Mouse (Mus musculus) midbrain, postnatal 0 days (tissue): Measurements from ENCODE around the gene Sema3a. TPM values are rescaled to one million over a fixed set of nuclear protein-coding genes. Genes with fewer than 3 reads are reported as not detected.

Source experiments
- ATAC-seq: fragments of 200-750 bp; cut with Nextera tagmentation; 2 replicates; pipeline ENCODE4 v1.8.0; 2017; ENCODE audit warnings: moderate number of reproducible peaks, mild to moderate bottlenecking, moderate TSS enrichment, moderate library complexity; ENCODE audit not compliant: low FRiP score
- DNase-seq: peaks from one replicate; pipeline ENCODE4 v3.0.0-alpha.2; 2015; ENCODE audit warnings: low spot score
- H3K27ac ChIP-seq: fragments of 300-500 bp; sonication (generic); 2 replicates; pipeline ENCODE4 v1.5.1; 2014; ENCODE audit warnings: low read depth, mild to moderate bottlenecking, low read length, mixed read lengths
- H3K27me3 ChIP-seq: fragments of 300-500 bp; sonication (generic); 2 replicates; pipeline ENCODE4 v1.6.1; 2014; ENCODE audit warnings: low read length, control low read depth, mixed read lengths; ENCODE audit not compliant: insufficient read depth
- H3K36me3 ChIP-seq: fragments of 300-500 bp; sonication (generic); 2 replicates; pipeline ENCODE4 v1.6.1; 2014; ENCODE audit warnings: low read length, control low read depth, mixed read lengths; ENCODE audit not compliant: insufficient read depth
- H3K4me1 ChIP-seq: fragments of 300-500 bp; sonication (generic); 2 replicates; pipeline ENCODE4 v1.6.1; 2014; ENCODE audit warnings: mild to moderate bottlenecking, control low read depth, antibody characterized with exemption, low read length, mixed read lengths; ENCODE audit not compliant: insufficient read depth
- H3K4me2 ChIP-seq: fragments of 300-500 bp; sonication (generic); 2 replicates; pipeline ENCODE4 v1.6.1; 2014; ENCODE audit warnings: low read depth, mild to moderate bottlenecking, low read length, mixed read lengths; ENCODE audit not compliant: poor library complexity, severe bottlenecking
- H3K4me3 ChIP-seq: fragments of 300-500 bp; sonication (generic); 2 replicates; pipeline ENCODE4 v1.5.1; 2014; ENCODE audit warnings: low read depth, mild to moderate bottlenecking, low read length, moderate library complexity
- H3K9ac ChIP-seq: fragments of 300-500 bp; sonication (generic); replicated peaks from 2 replicates; pipeline ENCODE4 v1.6.1; 2014; ENCODE audit warnings: mild to moderate bottlenecking, low read length, moderate library complexity, mixed read lengths; ENCODE audit not compliant: poor library complexity, severe bottlenecking
- H3K9me3 ChIP-seq: fragments of 300-500 bp; sonication (generic); 2 replicates; pipeline ENCODE4 v1.6.1; 2016; ENCODE audit warnings: low read length, control low read depth
- CTCF ChIP-seq: IDR thresholded peaks from 2 replicates; pipeline ENCODE4 v1.5.1; 2016; ENCODE audit warnings: antibody characterized with exemption, mild to moderate bottlenecking
- WGBS: fragments of 180-500 bp; shearing (Covaris S2); extraction: QIAGEN DNeasy Blood & Tissue Kit; methylation state at CpG from one replicate; pipeline ENCODE4 v1.1.7; 2014; 5-methylcytosine and 5-hydroxymethylcytosine counted together
- polyA plus RNA-seq: library from polyadenylated mRNA; unstranded; fragments of >200 nt; fragmentation: Nextera tagmentation; extraction: Ambion mirVana; gene quantifications from 2 replicates; pipeline ENCODE4 v1.2.1, GENCODE M21; 2015
- total RNA-seq: library from RNA; depleted of rRNA; stranded (reverse); fragments of >200 nt; gene quantifications from 2 replicates; pipeline ENCODE4 v1.2.3, GENCODE M21; 2014

Sema3a gene
- total and polyA plus RNA-seq, 2 experiments from 2014 or later, result 4.8 to 13.7 TPM

- DNase-seq, result no peak
- no peak for TF ChIP-seq CTCF
- H3K9ac ChIP-seq, result no peak overlapping the region
- 84% methylated on average over 4 of the region's 4 CpGs for WGBS
- ATAC-seq, result no peak
- H3K4me3 ChIP-seq, result no peak overlapping the region
- H3K4me1 ChIP-seq, result no peaks in the 10 kb centered on the region
- no peak overlapping the region for H3K27ac ChIP-seq
- H3K9me3 ChIP-seq, result no peaks in the 10 kb centered on the region
- H3K4me2 ChIP-seq, result no peak overlapping the region
- H3K36me3 ChIP-seq, result no peaks in the 10 kb centered on the region
- no peaks in the 10 kb centered on the region for H3K27me3 ChIP-seq
Measured at GRCm38 (mm10) chr5:13126196-13126595, 982 bp downstream of the Sema3a start.

DNA sequence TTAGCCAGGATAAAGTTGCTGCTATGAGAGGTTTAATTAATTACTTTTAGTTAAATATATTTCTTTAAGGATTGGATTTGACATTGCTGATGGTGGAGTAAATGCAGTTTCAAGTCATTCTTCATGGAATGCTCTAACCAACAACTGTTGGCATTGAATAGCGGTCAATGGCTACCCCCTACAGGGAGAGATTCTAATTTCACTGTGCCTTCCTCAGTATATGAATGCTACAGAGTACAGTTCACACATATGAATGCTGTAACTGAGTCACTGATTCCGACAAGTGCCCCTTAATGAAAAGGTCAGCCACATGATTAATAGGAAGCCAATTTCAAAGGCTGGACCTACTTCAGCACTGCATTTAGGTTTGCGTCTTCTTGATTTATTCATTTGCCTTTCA, 1.9 kb downstream of the Sema3a start:
- ATAC-seq, result no peak
- no peaks in the 10 kb centered on the region for H3K36me3 ChIP-seq
- 92% methylated on average over 3 of the region's 3 CpGs for WGBS
- no peaks in the 10 kb centered on the region for H3K9me3 ChIP-seq
- H3K9ac ChIP-seq, result no peak overlapping the region
- no peak overlapping the region for H3K4me2 ChIP-seq
- H3K4me3 ChIP-seq, result no peak overlapping the region
- H3K4me1 ChIP-seq, result no peaks in the 10 kb centered on the region
- H3K27me3 ChIP-seq, result no peaks in the 10 kb centered on the region
- peak; percentile 39 for DNase-seq
- H3K27ac ChIP-seq, result no peak overlapping the region
- TF ChIP-seq CTCF, result no peak

DNA sequence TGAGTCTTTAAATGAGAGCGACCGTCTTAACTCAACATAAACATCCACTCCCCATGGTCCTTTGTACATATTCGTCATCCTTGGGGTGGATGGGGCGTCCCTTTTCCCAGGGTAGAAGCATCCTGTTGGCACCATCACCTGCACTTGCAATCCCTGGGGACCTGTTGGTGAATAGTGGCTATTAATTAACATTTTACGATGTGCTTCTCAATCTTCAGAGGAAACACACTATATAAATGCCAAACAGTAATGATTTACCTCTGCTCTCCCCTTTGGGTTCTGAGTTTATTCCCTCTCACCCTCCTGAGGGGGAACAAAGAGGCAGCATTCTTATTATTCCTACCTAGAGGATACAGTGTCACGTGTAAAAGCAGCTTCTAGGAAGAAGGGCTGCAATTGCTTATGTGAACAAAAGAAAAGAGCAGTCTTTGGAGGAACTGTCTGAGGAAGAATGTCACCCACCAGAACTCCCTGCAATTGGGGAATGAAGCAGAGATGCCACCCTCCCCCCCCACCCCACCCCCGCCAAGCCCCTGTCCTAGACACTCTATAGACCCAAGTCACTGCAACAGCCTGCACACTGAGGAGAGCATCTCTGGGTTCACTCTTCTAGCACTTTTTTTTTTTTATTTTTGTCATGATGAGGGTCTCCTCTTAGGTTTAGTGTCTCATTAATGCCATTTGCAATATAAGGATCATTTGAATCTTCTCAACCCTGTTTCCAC, 19.7 kb downstream of the Sema3a start:
- no peak overlapping the region for H3K9ac ChIP-seq
- no peak overlapping the region for H3K4me3 ChIP-seq
- DNase-seq (no peak), ATAC-seq (0 out of 2 replicates have a peak, but pooled peaks have one; percentile 34)
- no peak overlapping the region for H3K4me2 ChIP-seq
- no peak for TF ChIP-seq CTCF
- H3K9me3 ChIP-seq, result no peaks in the 10 kb centered on the region
- 75% methylated on average over 7 of the region's 7 CpGs for WGBS
- H3K27me3 ChIP-seq, result no peaks in the 10 kb centered on the region
- H3K4me1 ChIP-seq, result no peaks in the 10 kb centered on the region
- H3K36me3 ChIP-seq, result no peaks in the 10 kb centered on the region
- H3K27ac ChIP-seq, result no peak overlapping the region

DNA sequence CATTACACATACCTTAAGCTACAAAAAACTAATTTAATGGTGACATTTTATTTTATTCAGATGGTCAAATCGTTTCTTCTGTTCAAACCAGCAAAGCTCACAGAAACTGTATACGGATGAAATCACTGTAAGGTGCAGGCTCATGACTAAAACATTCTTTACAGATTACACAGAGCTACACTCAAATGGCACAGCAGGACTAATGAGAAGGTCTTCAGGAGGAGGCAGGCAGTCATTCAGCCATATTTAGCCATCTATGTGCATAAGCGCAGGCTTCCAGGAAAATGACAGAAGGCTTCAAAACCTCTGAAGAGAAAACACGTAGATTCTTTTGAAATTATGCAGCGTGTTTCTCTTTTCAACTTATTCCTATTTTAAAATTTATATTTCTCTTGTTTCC, 24.7 kb downstream of the Sema3a start:
- Histone ChIP-seq H3K9me3 (no peaks in the 10 kb centered on the region), H3K27ac (no peak overlapping the region), H3K36me3 (no peaks in the 10 kb centered on the region), H3K4me2 (no peak overlapping the region), H3K4me1 (no peaks in the 10 kb centered on the region), H3K4me3 (no peak overlapping the region), H3K27me3 (no peaks in the 10 kb centered on the region), H3K9ac (no peak overlapping the region)
- no peak for DNase-seq
- no peak for TF ChIP-seq CTCF
- 64% methylated on average over 5 of the region's 5 CpGs for WGBS
- no peak for ATAC-seq

- 70% methylated on average over 2 of the region's 2 CpGs for WGBS
Measured at GRCm38 (mm10) chr5:13151002-13151401, 25.8 kb downstream of the Sema3a start.

GRCm38 (mm10) chr5:13157761-13158612, 32.8 kb downstream of the Sema3a start:
- Histone ChIP-seq H3K36me3 (no peaks in the 10 kb centered on the region), H3K4me2 (no peak overlapping the region), H3K4me1 (no peaks in the 10 kb centered on the region), H3K9me3 (no peaks in the 10 kb centered on the region), H3K9ac (no peak overlapping the region), H3K4me3 (no peak overlapping the region), H3K27me3 (no peaks in the 10 kb centered on the region), H3K27ac (no peak overlapping the region)
- no peak for DNase-seq
- ATAC-seq, result no peak
- no peak for TF ChIP-seq CTCF
- 75% methylated on average over 5 of the region's 5 CpGs for WGBS

More at GRCm38 (mm10) chr5:13151002-13151401, 25.8 kb downstream of the Sema3a start:
- TF ChIP-seq CTCF, result no peak
- Histone ChIP-seq H3K9me3 (no peaks in the 10 kb centered on the region), H3K9ac (no peak overlapping the region), H3K27me3 (no peaks in the 10 kb centered on the region), H3K4me1 (no peaks in the 10 kb centered on the region), H3K27ac (no peak overlapping the region), H3K4me3 (no peak overlapping the region), H3K36me3 (no peaks in the 10 kb centered on the region), H3K4me2 (no peak overlapping the region)
- no peak for ATAC-seq
- DNase-seq, result no peak
